Mouse (Mus musculus): Measurements from ENCODE around the gene Gm1043.

- TF ChIP-seq CTCF (IDR thresholded peaks at IDR 0.05; ENCODE audit: low read depth, low read length) = no peak
- no peak for TF ChIP-seq POLR2A (IDR thresholded peaks at IDR 0.05; ENCODE audit: borderline replicate concordance, low read depth, low read length)
These were observed 1.9 kb upstream of the Gm1043 start for GRCm38 (mm10) chr5:37083209-37083770.
